Mouse (Mus musculus): ENCODE data around the gene Olfr38. TPM values are rescaled to one million over a fixed set of nuclear protein-coding genes. Genes with fewer than 3 reads are reported as not detected.

Gene Olfr38
- polyA plus RNA-seq, 1 experiment from 2014 or later, result not detected

GRCm38 (mm10) chr6:42811639-42812038 is 55.4 kb downstream of the Olfr38 start, which contains the start of gene Olfr450:
Gene Olfr450, plus strand, starts transcription at chr6:42811939.
- Histone ChIP-seq H3K36me3 (replicated peaks) (no peaks in the 10 kb centered on the region), H3K27me3 (replicated peaks; ENCODE audit: low read depth, poor library complexity, severe bottlenecking) (no peaks in the 10 kb centered on the region), H3K4me3 (no peak within 1 kb of the TSS), H3K9me3 (no peaks in the 10 kb centered on the region), H3K4me1 (no peaks in the 10 kb centered on the region), H3K27ac (replicated peaks) (no peak within 1 kb of the TSS)
- 83% methylated on average over 1 of the region's 1 CpGs for WGBS
- DNase-seq (ENCODE audit: low spot score), result no peak

Other genes starting within 250 kb of the Olfr38 start
- gene Olfr455, start 208.8 kb upstream of the Olfr38 start, polyA plus RNA-seq (2016; fragmentation: Nextera tagmentation; extraction: Ambion mirVana), result not detected in 2 replicates
- not detected in 2 replicates for gene Tcaf3, start 158.7 kb upstream of the Olfr38 start, polyA plus RNA-seq (2016; fragmentation: Nextera tagmentation; extraction: Ambion mirVana)
- gene Tcaf2, start 111.2 kb upstream of the Olfr38 start, polyA plus RNA-seq (2016; fragmentation: Nextera tagmentation; extraction: Ambion mirVana), result 4.3 and 4.6 TPM in 2 replicates
- 93.0 and 94.1 TPM in 2 replicates for gene Tcaf1, start 46.3 kb upstream of the Olfr38 start, polyA plus RNA-seq (2016; fragmentation: Nextera tagmentation; extraction: Ambion mirVana)
- not detected in 2 replicates for gene Olfr453, start 17.0 kb upstream of the Olfr38 start, polyA plus RNA-seq (2016; fragmentation: Nextera tagmentation; extraction: Ambion mirVana)
- gene Olfr452, start 28.7 kb downstream of the Olfr38 start, polyA plus RNA-seq (2016; fragmentation: Nextera tagmentation; extraction: Ambion mirVana), result not detected in 2 replicates
- gene Olfr450, start 55.5 kb downstream of the Olfr38 start, polyA plus RNA-seq (2016; fragmentation: Nextera tagmentation; extraction: Ambion mirVana), result not detected in 2 replicates
- gene Olfr449, start 78.0 kb downstream of the Olfr38 start, polyA plus RNA-seq (2016; fragmentation: Nextera tagmentation; extraction: Ambion mirVana), result not detected in 2 replicates
- gene Olfr448, start 134.0 kb downstream of the Olfr38 start, polyA plus RNA-seq (2016; fragmentation: Nextera tagmentation; extraction: Ambion mirVana), result not detected in 2 replicates
- not detected in 2 replicates for gene Olfr447, start 152.5 kb downstream of the Olfr38 start, polyA plus RNA-seq (2016; fragmentation: Nextera tagmentation; extraction: Ambion mirVana)
- gene Olfr446, start 165.0 kb downstream of the Olfr38 start, polyA plus RNA-seq (2016; fragmentation: Nextera tagmentation; extraction: Ambion mirVana), result not detected in 2 replicates
- not detected in 2 replicates for gene Olfr444, start 192.7 kb downstream of the Olfr38 start, polyA plus RNA-seq (2016; fragmentation: Nextera tagmentation; extraction: Ambion mirVana)

All from embryonic facial prominence, embryonic 10.5 days (tissue).